In the genomic region with DNA sequence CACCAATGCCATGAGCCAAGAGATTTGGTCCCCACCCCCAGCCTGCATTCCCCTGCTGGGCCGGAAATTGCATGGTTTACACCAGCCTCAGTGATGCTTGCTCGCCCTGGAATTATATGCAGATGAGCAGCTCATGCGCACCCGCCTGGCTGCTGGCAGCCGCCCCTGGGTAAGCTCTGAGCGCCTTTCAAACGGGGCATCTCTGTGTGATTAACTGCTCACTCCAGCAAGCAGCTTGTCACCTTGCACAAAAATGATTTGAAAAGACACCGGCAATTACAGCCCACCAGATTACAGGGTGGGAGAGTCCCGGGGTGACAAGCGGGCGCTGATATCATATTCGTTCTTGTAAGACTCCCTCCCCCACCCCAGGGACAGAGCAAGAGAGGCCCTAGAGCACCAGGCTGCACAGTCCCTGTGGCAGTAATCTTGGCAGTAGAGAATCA, we compare ENCODE assay signal across 9 mouse cellular contexts.
A peak's percentile ranks its signal among the peaks of the same experiment; 100 is the strongest.
DNase-seq lines count a peak whose midpoint lies in the region; ATAC-seq lines count a peak whose summit lies in the region.
"Had no signal": no experiment of that assay in that cellular context is flagged by ENCODE, and none has a peak within 500 bp of the region (broad histone marks: within the 10 kb centered on the region; RNA-seq: fewer than 3 reads in every experiment).

No protein-coding gene starts in this region.

- H3K4me2 ChIP-seq in embryonic facial prominence, embryonic 13.5 days: no peak overlapping the region; the same call in 1 of the 2 replicates
- H3K4me2 ChIP-seq in hindbrain, embryonic 13.5 days: no peak overlapping the region
- peak overlapping the region; percentile 19; the same call in 1 of the 2 replicates for H3K4me2 ChIP-seq in midbrain, embryonic 16.5 days (ENCODE audit: low read length)
- no peak overlapping the region for H3K4me2 ChIP-seq in liver, embryonic 11.5 days
- H3K4me2 ChIP-seq: heart, embryonic 15.5 days had no signal

- 26% methylated on average over 12 of the region's 12 CpGs for whole genome bisulfite sequencing in embryonic facial prominence, embryonic 13.5 days
- WGBS in hindbrain, embryonic 13.5 days: 21% methylated on average over 12 of the region's 12 CpGs
- 15% methylated on average over 12 of the region's 12 CpGs for WGBS in midbrain, embryonic 16.5 days
- 58% methylated on average over 12 of the region's 12 CpGs for WGBS in liver, embryonic 11.5 days

- peak overlapping the region; percentile 39; the same call in 1 of the 2 replicates for H3K27ac ChIP-seq in embryonic facial prominence, embryonic 13.5 days
- peak overlapping the region; percentile 87 for H3K27ac ChIP-seq in hindbrain, embryonic 13.5 days
- peak overlapping the region; percentile 57 for H3K27ac ChIP-seq in midbrain, embryonic 16.5 days (ENCODE audit: low read length)
- no peak overlapping the region for H3K27ac ChIP-seq in liver, embryonic 11.5 days (ENCODE audit: low read depth, low read length)
- H3K27ac ChIP-seq: heart, embryonic 15.5 days had no signal

- H3K4me1 ChIP-seq in embryonic facial prominence, embryonic 13.5 days: peaks cover 26% of the 10 kb centered on the region
- H3K4me1 ChIP-seq in hindbrain, embryonic 13.5 days (replicated peaks): peaks cover 45% of the 10 kb centered on the region
- peaks cover 21% of the 10 kb centered on the region for H3K4me1 ChIP-seq in midbrain, embryonic 16.5 days (ENCODE audit: control insufficient read depth, insufficient read depth, low read length)
- H3K4me1 ChIP-seq in liver, embryonic 11.5 days (replicated peaks; ENCODE audit: control insufficient read depth, insufficient read depth, low read length): peaks cover 4% of the 10 kb centered on the region; the same call in 1 of the 2 replicates
- H3K4me1 ChIP-seq: heart, embryonic 15.5 days had no signal

- no peaks in the 10 kb centered on the region for H3K9me3 ChIP-seq in embryonic facial prominence, embryonic 13.5 days
- H3K9me3 ChIP-seq in hindbrain, embryonic 13.5 days: no peaks in the 10 kb centered on the region
- no peaks in the 10 kb centered on the region for H3K9me3 ChIP-seq in midbrain, embryonic 16.5 days (replicated peaks; ENCODE audit: control insufficient read depth, low read length, poor library complexity, severe bottlenecking)
- H3K9me3 ChIP-seq in liver, embryonic 11.5 days (ENCODE audit: control insufficient read depth, low read length): no peaks in the 10 kb centered on the region
- H3K9me3 ChIP-seq: heart, embryonic 15.5 days had no signal

- no peaks in the 10 kb centered on the region for H3K27me3 ChIP-seq in embryonic facial prominence, embryonic 13.5 days
- H3K27me3 ChIP-seq in hindbrain, embryonic 13.5 days: no peaks in the 10 kb centered on the region
- no peaks in the 10 kb centered on the region for H3K27me3 ChIP-seq in midbrain, embryonic 16.5 days (ENCODE audit: control insufficient read depth, insufficient read depth, low read depth, low read length)
- no peaks in the 10 kb centered on the region for H3K27me3 ChIP-seq in liver, embryonic 11.5 days (replicated peaks; ENCODE audit: control insufficient read depth, insufficient read depth, low read length)
- H3K27me3 ChIP-seq: heart, embryonic 15.5 days had no signal

- H3K9ac ChIP-seq in embryonic facial prominence, embryonic 13.5 days: 0 out of 2 replicates have a peak overlapping the region, but pooled peaks have one; percentile 49
- H3K9ac ChIP-seq in hindbrain, embryonic 13.5 days: peak overlapping the region; percentile 44
- H3K9ac ChIP-seq in midbrain, embryonic 16.5 days (ENCODE audit: low read depth, low read length): no peak overlapping the region; the same call in 1 of the 2 replicates
- no peak overlapping the region for H3K9ac ChIP-seq in liver, embryonic 11.5 days (ENCODE audit: low read depth, low read length)
- H3K9ac ChIP-seq: heart, embryonic 15.5 days had no signal

- no peak overlapping the region for H3K4me3 ChIP-seq in embryonic facial prominence, embryonic 13.5 days
- no peak overlapping the region for H3K4me3 ChIP-seq in hindbrain, embryonic 13.5 days
- no peak overlapping the region for H3K4me3 ChIP-seq in midbrain, embryonic 16.5 days (ENCODE audit: low read depth, low read length)
- no peak overlapping the region for H3K4me3 ChIP-seq in liver, embryonic 11.5 days (ENCODE audit: low read depth, low read length)
- H3K4me3 ChIP-seq: heart, embryonic 15.5 days had no signal

- peaks cover 10% of the 10 kb centered on the region; the same call in 1 of the 2 replicates for H3K36me3 ChIP-seq in embryonic facial prominence, embryonic 13.5 days
- no peaks in the 10 kb centered on the region for H3K36me3 ChIP-seq in hindbrain, embryonic 13.5 days
- no peaks in the 10 kb centered on the region for H3K36me3 ChIP-seq in midbrain, embryonic 16.5 days (ENCODE audit: control insufficient read depth, insufficient read depth, low read length)
- H3K36me3 ChIP-seq in liver, embryonic 11.5 days (ENCODE audit: control insufficient read depth, insufficient read depth, low read length): no peaks in the 10 kb centered on the region
- H3K36me3 ChIP-seq: heart, embryonic 15.5 days had no signal

- ATAC-seq in embryonic facial prominence, embryonic 13.5 days (ENCODE audit: insufficient number of reproducible peaks, insufficient read depth, low FRiP score, low TSS enrichment, low read depth): 0 out of 2 replicates have a peak, but pooled peaks have one; percentile 37
- ATAC-seq in hindbrain, embryonic 13.5 days (ENCODE audit: low FRiP score): peak; percentile 81
- peak; percentile 75 for ATAC-seq in midbrain, embryonic 16.5 days
- ATAC-seq in inflammation-experienced regulatory T-cells, adult 6 months: no peak
- no peak for ATAC-seq in liver, embryonic 11.5 days (replicated peaks; ENCODE audit: low FRiP score)

- DNase-seq in ZHBTc4 (ENCODE audit: low read depth, low spot score): peak; percentile 41
- no peak for DNase-seq in spleen, postnatal 14 days (ENCODE audit: low spot score in 2 of 2)
- DNase-seq in lung, postnatal 10 days: no peak
- no peak for DNase-seq in liver, embryonic 11.5 days (ENCODE audit: low spot score)

Comparison
In these comparisons a context has a peak if more than half of its experiments do, and no peak if none do; other contexts are left out.
1. ATAC-seq: peak in embryonic facial prominence, embryonic 13.5 days (single experiment), hindbrain, embryonic 13.5 days (single experiment) and midbrain, embryonic 16.5 days (single experiment); none in inflammation-experienced regulatory T-cells, adult 6 months (single experiment) and liver, embryonic 11.5 days (single experiment).
2. H3K9ac ChIP-seq: peak in embryonic facial prominence, embryonic 13.5 days (single experiment) and hindbrain, embryonic 13.5 days (single experiment); none in midbrain, embryonic 16.5 days (single experiment) and liver, embryonic 11.5 days (single experiment).